Mouse (Mus musculus) adrenal gland, postnatal 36 days (tissue): ENCODE measurements around the gene BC016579. TPM values are rescaled to one million over a fixed set of nuclear protein-coding genes. Genes with fewer than 3 reads are reported as not detected.

Experiments used
- total RNA-seq, 2 experiments: library from RNA; stranded (reverse); gene quantifications; 2 replicates each; pipeline ENCODE4 v1.2.3; 2021

BC016579 gene
- total RNA-seq, 2 experiments from 2014 or later, result 0.16 to 0.20 TPM

Other genes starting within 250 kb of the BC016579 start
- 10 to 100 TPM; 54.4 to 84.0 TPM for gene Cd200, start 245.0 kb downstream of the BC016579 start, total RNA-seq
- not detected for gene Gm609, start 161.1 kb downstream of the BC016579 start, total RNA-seq
- gene Gm17783, start 122.0 kb downstream of the BC016579 start, total RNA-seq, result not detected
- gene Slc9c1, start 118.8 kb downstream of the BC016579 start, total RNA-seq, result not detected
- gene Gcsam, start 43.7 kb downstream of the BC016579 start, total RNA-seq, result under 1 TPM in 1 of 2 experiments, not detected in 1; 0.10 TPM
- gene Tmprss7, start 39.6 kb upstream of the BC016579 start, total RNA-seq, result under 1 TPM in 1 of 2 experiments, not detected in 1; 0.13 TPM
- 1 to 10 TPM; 2.7 to 3.0 TPM for gene Tagln3, start 70.5 kb upstream of the BC016579 start, total RNA-seq
- 10 to 100 TPM; 17.0 to 28.8 TPM for gene Abhd10, start 88.9 kb upstream of the BC016579 start, total RNA-seq